Mouse (Mus musculus): ENCODE measurements around the gene Mrps12. TPM values are rescaled to one million over a fixed set of nuclear protein-coding genes. Genes with fewer than 3 reads are reported as not detected.

Mrps12 gene
- polyA plus RNA-seq, 1 experiment = 74.4 TPM

DNA sequence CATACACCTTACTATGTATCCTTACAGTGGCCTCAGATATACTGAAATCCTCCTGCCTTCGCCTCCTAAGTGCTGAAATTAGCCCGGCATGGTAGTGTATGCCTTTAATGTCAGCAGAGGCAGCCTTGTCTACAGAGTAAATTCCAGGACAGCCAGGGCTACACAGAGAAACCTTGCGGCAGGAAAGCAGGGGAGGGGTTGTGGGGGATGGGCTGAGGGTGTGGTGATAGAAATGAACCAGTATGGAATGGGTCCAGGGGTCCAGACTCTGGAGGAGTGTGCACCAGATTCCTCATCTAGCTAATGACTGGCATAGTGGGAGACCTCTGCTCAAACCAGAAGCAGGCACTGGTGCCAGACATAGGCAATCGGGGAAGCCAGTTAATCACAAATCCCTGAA lies 22.5 kb downstream of the Mrps12 start:
- 82% methylated on average over 4 of the region's 4 CpGs for WGBS
- H3K4me3 ChIP-seq (ENCODE audit: control insufficient read depth, insufficient read depth, low read length) = no peak overlapping the region
- no peaks in the 10 kb centered on the region for H3K27me3 ChIP-seq (ENCODE audit: control insufficient read depth, insufficient read depth, low read length)
- TF ChIP-seq POLR2A (IDR thresholded peaks at IDR 0.05; ENCODE audit: control insufficient read depth, extremely low read depth, insufficient read depth, low read length, poor library complexity) (no peak), CTCF (IDR thresholded peaks at IDR 0.05; ENCODE audit: borderline replicate concordance, control insufficient read depth, extremely low read depth, insufficient read depth, low read length, poor library complexity) (no peak)
- no peak overlapping the region for H3K27ac ChIP-seq (ENCODE audit: control insufficient read depth, insufficient read depth, low read length)
- H3K36me3 ChIP-seq (ENCODE audit: control insufficient read depth, insufficient read depth, low read length) = no peaks in the 10 kb centered on the region
- peaks cover 18% of the 10 kb centered on the region for H3K4me1 ChIP-seq (replicated peaks; ENCODE audit: control insufficient read depth, insufficient read depth, low read length)
- DNase-seq = no peak

DNA sequence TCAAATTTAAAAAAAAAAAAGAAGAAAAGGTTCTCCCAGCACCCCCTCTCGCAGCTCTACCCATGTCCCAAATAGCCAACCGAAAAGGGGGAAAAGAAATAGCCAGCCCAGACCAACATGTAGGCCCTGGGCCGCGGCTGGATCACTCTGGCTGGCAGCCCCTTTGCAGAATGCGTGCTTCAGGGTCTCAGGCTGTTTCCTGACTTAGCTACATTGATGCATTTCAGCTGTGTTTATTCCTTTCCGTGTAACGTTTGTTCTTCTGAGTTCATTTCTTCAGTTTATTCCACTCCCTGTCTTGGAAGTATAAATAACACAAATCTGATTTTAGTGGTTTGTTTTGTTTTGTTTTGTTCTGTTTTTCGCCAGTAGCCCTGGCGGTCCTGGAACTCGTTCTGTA lies 23.9 kb downstream of the Mrps12 start:
- Histone ChIP-seq H3K27ac (ENCODE audit: control insufficient read depth, insufficient read depth, low read length) (no peak overlapping the region), H3K4me3 (ENCODE audit: control insufficient read depth, insufficient read depth, low read length) (no peak overlapping the region), H3K4me1 (replicated peaks; ENCODE audit: control insufficient read depth, insufficient read depth, low read length) (peaks cover 18% of the 10 kb centered on the region), H3K27me3 (ENCODE audit: control insufficient read depth, insufficient read depth, low read length) (no peaks in the 10 kb centered on the region), H3K36me3 (ENCODE audit: control insufficient read depth, insufficient read depth, low read length) (no peaks in the 10 kb centered on the region)
- WGBS = 94% methylated on average over 10 of the region's 10 CpGs
- TF ChIP-seq POLR2A (IDR thresholded peaks at IDR 0.05; ENCODE audit: control insufficient read depth, extremely low read depth, insufficient read depth, low read length, poor library complexity) = no peak
- no peak for DNase-seq

DNA sequence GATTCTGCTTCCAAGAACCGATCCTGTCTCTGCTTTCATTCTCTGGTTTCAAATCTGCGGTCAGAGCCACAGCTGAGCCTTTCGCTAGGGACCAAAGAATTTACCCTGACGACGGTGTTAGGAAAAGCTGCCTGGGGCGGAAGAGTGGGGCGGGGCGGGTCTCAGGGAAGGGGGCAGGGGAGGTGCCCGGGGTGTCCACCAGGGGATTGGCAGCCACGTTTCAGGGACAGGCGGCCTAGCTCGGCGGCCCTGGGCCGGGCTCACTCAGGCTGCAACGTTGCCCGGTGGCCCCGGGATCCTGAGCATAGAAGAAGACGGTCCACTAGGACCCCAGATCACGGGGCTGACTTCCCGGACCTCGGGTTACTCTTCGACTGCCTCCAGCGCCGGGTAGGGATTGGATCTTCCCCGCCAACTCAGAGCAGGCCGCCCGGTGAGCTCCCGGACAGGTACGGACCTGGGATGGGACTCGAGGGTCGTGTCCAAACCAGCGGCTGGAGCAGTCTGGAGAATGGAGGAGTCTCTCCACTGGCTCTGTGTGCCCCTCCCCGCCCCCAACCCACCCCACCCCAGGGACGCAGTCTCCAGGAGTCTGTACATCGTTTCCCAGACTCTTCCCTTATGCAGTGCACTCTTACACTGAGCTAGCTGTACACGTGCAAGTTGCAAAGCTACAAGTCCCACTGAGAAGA lies 24.9 kb downstream of the Mrps12 start, which contains the start of gene Fbxo17:
Gene Fbxo17, plus strand, starts transcription at position 215 of the 692 bp plus-strand sequence.
- Histone ChIP-seq H3K27me3 (ENCODE audit: control insufficient read depth, insufficient read depth, low read length) (no peaks in the 10 kb centered on the region), H3K27ac (ENCODE audit: control insufficient read depth, insufficient read depth, low read length) (no peak within 1 kb of the TSS), H3K4me1 (replicated peaks; ENCODE audit: control insufficient read depth, insufficient read depth, low read length) (peaks cover 18% of the 10 kb centered on the region), H3K4me3 (ENCODE audit: control insufficient read depth, insufficient read depth, low read length) (peak within 1 kb of the TSS; percentile 47), H3K36me3 (ENCODE audit: control insufficient read depth, insufficient read depth, low read length) (no peaks in the 10 kb centered on the region)
- peak; percentile 56 for DNase-seq
- no peak for TF ChIP-seq POLR2A (IDR thresholded peaks at IDR 0.05; ENCODE audit: control insufficient read depth, extremely low read depth, insufficient read depth, low read length, poor library complexity)
- TF ChIP-seq CTCF (IDR thresholded peaks at IDR 0.05; ENCODE audit: borderline replicate concordance, control insufficient read depth, extremely low read depth, insufficient read depth, low read length, poor library complexity) = 0 out of 2 replicates have a peak, but pooled peaks have one; percentile 39
- 10% methylated on average over 36 of the region's 36 CpGs for WGBS

DNA sequence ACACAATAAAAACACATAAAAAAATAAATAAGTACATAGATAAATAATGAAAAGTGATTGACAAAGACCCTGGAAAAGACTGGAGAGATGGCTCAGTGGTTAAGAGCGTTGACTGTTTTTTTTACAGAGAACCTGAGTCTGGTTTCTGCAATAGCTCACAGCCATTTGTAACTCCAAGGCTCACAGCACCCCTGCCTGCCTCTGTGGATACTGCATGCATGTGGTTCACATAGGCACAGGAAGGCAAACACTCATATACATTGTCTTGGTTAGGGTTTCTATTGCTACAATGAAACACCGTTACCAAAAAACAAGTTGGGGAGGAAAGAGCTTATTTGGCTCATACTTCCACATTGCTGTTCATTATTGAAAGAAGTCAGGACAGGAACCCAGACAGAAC lies 26.0 kb downstream of the Mrps12 start:
- no peak overlapping the region for H3K27ac ChIP-seq (ENCODE audit: control insufficient read depth, insufficient read depth, low read length)
- TF ChIP-seq CTCF (IDR thresholded peaks at IDR 0.05; ENCODE audit: borderline replicate concordance, control insufficient read depth, extremely low read depth, insufficient read depth, low read length, poor library complexity) (no peak), POLR2A (IDR thresholded peaks at IDR 0.05; ENCODE audit: control insufficient read depth, extremely low read depth, insufficient read depth, low read length, poor library complexity) (no peak)
- 91% methylated on average over 2 of the region's 2 CpGs for WGBS
- no peaks in the 10 kb centered on the region for H3K36me3 ChIP-seq (ENCODE audit: control insufficient read depth, insufficient read depth, low read length)
- no peaks in the 10 kb centered on the region for H3K27me3 ChIP-seq (ENCODE audit: control insufficient read depth, insufficient read depth, low read length)
- peak; percentile 25 for DNase-seq
- no peak overlapping the region for H3K4me3 ChIP-seq (ENCODE audit: control insufficient read depth, insufficient read depth, low read length)
- H3K4me1 ChIP-seq (replicated peaks; ENCODE audit: control insufficient read depth, insufficient read depth, low read length) = peaks cover 13% of the 10 kb centered on the region

DNA sequence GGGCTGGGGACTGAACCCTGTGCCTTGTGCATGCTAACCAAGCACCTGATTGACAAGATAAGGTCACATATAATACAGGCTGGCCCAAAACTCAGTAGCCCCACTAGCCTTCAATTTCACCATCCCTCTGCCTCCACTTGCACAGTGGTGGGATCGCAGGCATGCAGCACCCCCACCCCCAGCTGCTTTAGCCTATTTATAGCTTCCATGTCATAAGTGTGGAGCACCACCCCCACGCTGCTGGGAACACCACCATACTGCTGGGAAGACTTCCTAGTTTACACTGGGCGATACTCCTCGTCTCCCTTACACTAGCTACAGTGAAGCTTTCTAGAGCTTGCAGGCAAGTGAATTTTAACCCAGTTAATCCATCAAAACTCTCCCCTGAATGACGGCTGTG lies 27.0 kb downstream of the Mrps12 start:
- DNase-seq = no peak
- no peak overlapping the region for H3K27ac ChIP-seq (ENCODE audit: control insufficient read depth, insufficient read depth, low read length)
- TF ChIP-seq POLR2A (IDR thresholded peaks at IDR 0.05; ENCODE audit: control insufficient read depth, extremely low read depth, insufficient read depth, low read length, poor library complexity) (no peak), CTCF (IDR thresholded peaks at IDR 0.05; ENCODE audit: borderline replicate concordance, control insufficient read depth, extremely low read depth, insufficient read depth, low read length, poor library complexity) (no peak)
- no peaks in the 10 kb centered on the region for H3K36me3 ChIP-seq (ENCODE audit: control insufficient read depth, insufficient read depth, low read length)
- 95% methylated on average over 5 of the region's 5 CpGs for WGBS
- H3K4me1 ChIP-seq (replicated peaks; ENCODE audit: control insufficient read depth, insufficient read depth, low read length) = peaks cover 7% of the 10 kb centered on the region
- H3K4me3 ChIP-seq (ENCODE audit: control insufficient read depth, insufficient read depth, low read length) = no peak overlapping the region
- H3K27me3 ChIP-seq (ENCODE audit: control insufficient read depth, insufficient read depth, low read length) = no peaks in the 10 kb centered on the region

DNA sequence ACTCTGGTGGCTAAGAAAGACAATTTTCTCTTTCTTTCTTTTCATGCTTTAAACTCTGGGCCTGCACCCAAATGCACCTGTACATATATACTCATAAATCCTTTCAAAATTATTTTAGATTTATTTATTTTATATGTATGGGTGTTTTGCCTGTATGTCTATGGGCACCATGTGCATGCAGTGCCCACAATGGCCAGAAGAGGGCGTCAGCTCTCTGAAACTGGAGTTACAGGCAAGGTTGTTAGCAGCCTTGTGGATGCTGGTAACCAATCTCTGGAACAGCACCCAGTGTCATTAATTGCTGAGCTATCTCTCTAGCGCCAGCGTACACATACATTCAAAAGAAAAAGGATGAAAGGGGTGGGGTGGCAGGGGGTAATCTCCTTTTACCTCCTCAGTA lies 30.7 kb downstream of the Mrps12 start:
- WGBS = 69% methylated on average over 3 of the region's 3 CpGs
- no peaks in the 10 kb centered on the region for H3K36me3 ChIP-seq (ENCODE audit: control insufficient read depth, insufficient read depth, low read length)
- no peak overlapping the region for H3K4me3 ChIP-seq (ENCODE audit: control insufficient read depth, insufficient read depth, low read length)
- TF ChIP-seq CTCF (IDR thresholded peaks at IDR 0.05; ENCODE audit: borderline replicate concordance, control insufficient read depth, extremely low read depth, insufficient read depth, low read length, poor library complexity) = no peak
- TF ChIP-seq POLR2A (IDR thresholded peaks at IDR 0.05; ENCODE audit: control insufficient read depth, extremely low read depth, insufficient read depth, low read length, poor library complexity) = no peak
- H3K27me3 ChIP-seq (ENCODE audit: control insufficient read depth, insufficient read depth, low read length) = no peaks in the 10 kb centered on the region
- DNase-seq = no peak
- no peaks in the 10 kb centered on the region for H3K4me1 ChIP-seq (replicated peaks; ENCODE audit: control insufficient read depth, insufficient read depth, low read length)
- no peak overlapping the region for H3K27ac ChIP-seq (ENCODE audit: control insufficient read depth, insufficient read depth, low read length)

DNA sequence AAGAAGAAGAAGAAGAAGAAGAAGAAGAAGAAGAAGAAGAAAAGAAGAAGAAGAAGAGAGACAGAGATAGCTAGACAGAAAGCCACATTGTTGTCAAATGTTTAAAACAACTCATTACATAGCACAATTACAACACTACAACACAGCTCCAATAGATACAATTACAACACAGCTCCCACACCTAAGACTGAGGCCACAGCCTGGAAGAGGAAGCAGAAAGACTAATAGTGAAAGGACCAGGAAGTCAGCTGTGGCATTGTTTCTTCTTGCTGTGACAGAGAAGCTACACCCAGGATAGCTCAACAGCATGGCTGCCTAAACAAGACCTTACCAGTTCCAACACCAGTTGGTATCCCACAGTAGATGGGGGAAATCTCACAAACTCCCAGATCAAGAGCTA lies 32.2 kb downstream of the Mrps12 start:
- TF ChIP-seq POLR2A (IDR thresholded peaks at IDR 0.05; ENCODE audit: control insufficient read depth, extremely low read depth, insufficient read depth, low read length, poor library complexity) = no peak
- TF ChIP-seq CTCF (IDR thresholded peaks at IDR 0.05; ENCODE audit: borderline replicate concordance, control insufficient read depth, extremely low read depth, insufficient read depth, low read length, poor library complexity) = no peak
- Histone ChIP-seq H3K27ac (ENCODE audit: control insufficient read depth, insufficient read depth, low read length) (no peak overlapping the region), H3K4me1 (replicated peaks; ENCODE audit: control insufficient read depth, insufficient read depth, low read length) (no peaks in the 10 kb centered on the region), H3K36me3 (ENCODE audit: control insufficient read depth, insufficient read depth, low read length) (no peaks in the 10 kb centered on the region), H3K4me3 (ENCODE audit: control insufficient read depth, insufficient read depth, low read length) (no peak overlapping the region), H3K27me3 (ENCODE audit: control insufficient read depth, insufficient read depth, low read length) (no peaks in the 10 kb centered on the region)
- no peak for DNase-seq

Data from thymus, adult 2 months (tissue).